Mouse (Mus musculus) intestine, embryonic 16.5 days (tissue): ENCODE data around the gene Sh3rf3. TPM values are rescaled to one million over a fixed set of nuclear protein-coding genes. Genes with fewer than 3 reads are reported as not detected.
A peak's percentile ranks its signal among the peaks of the same experiment; 100 is the strongest.

Source experiments
- ATAC-seq: fragments of 200-750 bp; cut with Nextera tagmentation; 2 replicates; pipeline ENCODE4 v1.8.0; 2017; ENCODE audit warnings: moderate TSS enrichment, moderate library complexity
- H3K27ac ChIP-seq: fragments of 300-500 bp; sonication (generic); 2 replicates; pipeline ENCODE4 v1.5.1; 2014; ENCODE audit warnings: mild to moderate bottlenecking, low read length
- H3K27me3 ChIP-seq: fragments of 300-500 bp; sonication (generic); replicated peaks from 2 replicates; pipeline ENCODE4 v1.6.1; 2014; ENCODE audit warnings: low read length, control low read depth, mixed read lengths; ENCODE audit not compliant: control insufficient read depth, insufficient read depth
- H3K36me3 ChIP-seq: fragments of 300-500 bp; sonication (generic); 2 replicates; pipeline ENCODE4 v1.6.1; 2014; ENCODE audit warnings: low read length, control low read depth; ENCODE audit not compliant: control insufficient read depth, insufficient read depth
- H3K4me1 ChIP-seq: fragments of 300-500 bp; sonication (generic); 2 replicates; pipeline ENCODE4 v1.6.1; 2014; ENCODE audit warnings: low read length, control low read depth, mixed read lengths; ENCODE audit not compliant: control insufficient read depth, insufficient read depth
- H3K4me2 ChIP-seq: fragments of 300-500 bp; sonication (generic); 2 replicates; pipeline ENCODE4 v1.6.1; 2014; ENCODE audit warnings: low read depth, low read length, control low read depth
- H3K4me3 ChIP-seq: fragments of 300-500 bp; sonication (generic); 2 replicates; pipeline ENCODE4 v1.5.1; 2014; ENCODE audit warnings: mild to moderate bottlenecking, low read length
- H3K9ac ChIP-seq: fragments of 300-500 bp; sonication (generic); 2 replicates; pipeline ENCODE4 v1.6.1; 2014; ENCODE audit warnings: low read depth, low read length
- H3K9me3 ChIP-seq: fragments of 300-500 bp; sonication (generic); 2 replicates; pipeline ENCODE4 v1.6.1; 2016; ENCODE audit warnings: low read length, control low read depth; ENCODE audit not compliant: control insufficient read depth
- WGBS: fragments of 180-500 bp; shearing (Covaris S2); extraction: QIAGEN DNeasy Blood & Tissue Kit; methylation state at CpG from one replicate; pipeline ENCODE4 v1.1.7; 2014; 5-methylcytosine and 5-hydroxymethylcytosine counted together
- polyA plus RNA-seq: library from polyadenylated mRNA; unstranded; fragments of >200 nt; fragmentation: Nextera tagmentation; extraction: Ambion mirVana; gene quantifications from 2 replicates; pipeline ENCODE4 v1.2.1, GENCODE M21; 2015

Sh3rf3 gene
- polyA plus RNA-seq, 1 experiment from 2014 or later: 0.12 TPM

DNA sequence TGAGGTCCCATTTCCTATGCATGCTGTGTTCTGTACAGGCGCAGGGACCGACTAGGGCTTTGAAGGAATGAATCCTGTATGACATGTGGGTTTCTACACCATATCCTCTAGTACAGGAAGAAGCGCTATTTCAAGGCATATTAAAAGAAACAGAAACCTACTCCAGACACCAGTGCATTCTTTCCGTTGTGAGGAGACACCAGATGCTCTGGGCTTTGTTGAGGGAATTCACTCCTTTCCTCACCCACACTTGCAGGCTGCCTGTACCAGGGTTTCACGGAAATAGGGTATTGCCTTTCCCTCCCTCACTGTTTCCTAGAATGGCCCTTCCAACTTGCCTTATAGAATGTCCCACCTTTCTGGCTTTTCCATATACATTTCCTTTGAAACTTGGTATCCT lies 113.4 kb downstream of the Sh3rf3 start:
- Histone ChIP-seq H3K4me3 (no peak overlapping the region), H3K9me3 (no peaks in the 10 kb centered on the region), H3K9ac (no peak overlapping the region), H3K27me3 (no peaks in the 10 kb centered on the region; the same call in 1 of the 2 replicates), H3K4me1 (no peaks in the 10 kb centered on the region), H3K36me3 (no peaks in the 10 kb centered on the region), H3K4me2 (no peak overlapping the region), H3K27ac (no peak overlapping the region)
- 65% methylated on average over 5 of the region's 5 CpGs for WGBS
- no peak for ATAC-seq

GRCm38 (mm10) chr10:58928952-58929442 lies 115.8 kb downstream of the Sh3rf3 start:
- ATAC-seq: no peak
- Histone ChIP-seq H3K4me2 (no peak overlapping the region), H3K4me3 (no peak overlapping the region), H3K27me3 (no peaks in the 10 kb centered on the region; the same call in 1 of the 2 replicates), H3K4me1 (no peaks in the 10 kb centered on the region), H3K9me3 (no peaks in the 10 kb centered on the region), H3K9ac (no peak overlapping the region), H3K36me3 (no peaks in the 10 kb centered on the region), H3K27ac (no peak overlapping the region)
- WGBS: 70% methylated on average over 5 of the region's 5 CpGs

GRCm38 (mm10) chr10:58932151-58932773 lies 119.1 kb downstream of the Sh3rf3 start:
- Histone ChIP-seq H3K36me3 (no peaks in the 10 kb centered on the region), H3K9me3 (no peaks in the 10 kb centered on the region), H3K4me3 (peak overlapping the region; percentile 9; the same call in 1 of the 2 replicates), H3K9ac (no peak overlapping the region), H3K27me3 (no peaks in the 10 kb centered on the region; the same call in 1 of the 2 replicates), H3K4me1 (no peaks in the 10 kb centered on the region), H3K4me2 (peak overlapping the region; percentile 41), H3K27ac (no peak overlapping the region)
- ATAC-seq: peak; percentile 74
- 20% methylated on average over 22 of the region's 22 CpGs for WGBS

GRCm38 (mm10) chr10:58935606-58936005 lies 122.4 kb downstream of the Sh3rf3 start:
- Histone ChIP-seq H3K36me3 (no peaks in the 10 kb centered on the region), H3K4me2 (no peak overlapping the region), H3K27ac (no peak overlapping the region), H3K4me1 (no peaks in the 10 kb centered on the region), H3K9ac (no peak overlapping the region), H3K27me3 (no peaks in the 10 kb centered on the region), H3K4me3 (no peak overlapping the region), H3K9me3 (no peaks in the 10 kb centered on the region)
- ATAC-seq: no peak
- WGBS: 81% methylated on average over 6 of the region's 6 CpGs

GRCm38 (mm10) chr10:58936441-58936860 lies 123.3 kb downstream of the Sh3rf3 start:
- 0 out of 2 replicates have a peak, but pooled peaks have one; percentile 18 for ATAC-seq

GRCm38 (mm10) chr10:58937521-58937920 lies 124.4 kb downstream of the Sh3rf3 start:
- no peak overlapping the region for H3K4me2 ChIP-seq
- 63% methylated on average over 3 of the region's 3 CpGs for WGBS

More at GRCm38 (mm10) chr10:58936441-58936860, 123.3 kb downstream of the Sh3rf3 start:
- Histone ChIP-seq H3K27me3 (no peaks in the 10 kb centered on the region), H3K4me2 (no peak overlapping the region), H3K4me3 (no peak overlapping the region), H3K9ac (no peak overlapping the region), H3K4me1 (no peaks in the 10 kb centered on the region), H3K36me3 (no peaks in the 10 kb centered on the region), H3K27ac (no peak overlapping the region), H3K9me3 (no peaks in the 10 kb centered on the region)
- 47% methylated on average over 9 of the region's 9 CpGs for WGBS

DNA sequence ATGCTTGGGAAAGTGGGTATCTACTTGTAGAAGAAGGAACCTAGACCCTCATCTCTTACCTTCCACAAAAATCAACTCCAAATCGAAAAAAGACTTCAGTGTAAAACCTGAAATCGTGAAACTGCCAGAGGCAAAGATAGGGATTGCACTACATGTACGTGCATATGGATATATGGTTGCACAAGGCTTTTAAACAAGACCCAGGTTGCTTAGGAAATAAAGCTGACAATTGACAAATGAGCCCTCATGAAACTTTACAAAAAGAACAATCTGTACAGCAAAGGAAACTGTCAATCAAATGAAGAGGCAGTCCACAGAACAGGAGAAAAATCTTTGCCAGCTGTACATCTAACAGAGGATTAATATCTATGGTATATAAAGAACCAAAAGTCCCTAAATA lies 129.7 kb downstream of the Sh3rf3 start:
- no peaks in the 10 kb centered on the region for H3K36me3 ChIP-seq
- H3K4me1 ChIP-seq: no peaks in the 10 kb centered on the region
- no peak overlapping the region for H3K4me2 ChIP-seq
- no peak overlapping the region for H3K27ac ChIP-seq
- WGBS: 82% methylated on average over 3 of the region's 3 CpGs
- no peaks in the 10 kb centered on the region for H3K27me3 ChIP-seq
- H3K9me3 ChIP-seq: no peaks in the 10 kb centered on the region
- no peak overlapping the region for H3K4me3 ChIP-seq
- H3K9ac ChIP-seq: no peak overlapping the region
- no peak for ATAC-seq

More at GRCm38 (mm10) chr10:58937521-58937920, 124.4 kb downstream of the Sh3rf3 start:
- H3K9me3 ChIP-seq: no peaks in the 10 kb centered on the region
- H3K27ac ChIP-seq: no peak overlapping the region
- no peaks in the 10 kb centered on the region for H3K36me3 ChIP-seq
- H3K4me1 ChIP-seq: no peaks in the 10 kb centered on the region
- no peak overlapping the region for H3K4me3 ChIP-seq
- no peaks in the 10 kb centered on the region for H3K27me3 ChIP-seq
- no peak for ATAC-seq
- no peak overlapping the region for H3K9ac ChIP-seq

DNA sequence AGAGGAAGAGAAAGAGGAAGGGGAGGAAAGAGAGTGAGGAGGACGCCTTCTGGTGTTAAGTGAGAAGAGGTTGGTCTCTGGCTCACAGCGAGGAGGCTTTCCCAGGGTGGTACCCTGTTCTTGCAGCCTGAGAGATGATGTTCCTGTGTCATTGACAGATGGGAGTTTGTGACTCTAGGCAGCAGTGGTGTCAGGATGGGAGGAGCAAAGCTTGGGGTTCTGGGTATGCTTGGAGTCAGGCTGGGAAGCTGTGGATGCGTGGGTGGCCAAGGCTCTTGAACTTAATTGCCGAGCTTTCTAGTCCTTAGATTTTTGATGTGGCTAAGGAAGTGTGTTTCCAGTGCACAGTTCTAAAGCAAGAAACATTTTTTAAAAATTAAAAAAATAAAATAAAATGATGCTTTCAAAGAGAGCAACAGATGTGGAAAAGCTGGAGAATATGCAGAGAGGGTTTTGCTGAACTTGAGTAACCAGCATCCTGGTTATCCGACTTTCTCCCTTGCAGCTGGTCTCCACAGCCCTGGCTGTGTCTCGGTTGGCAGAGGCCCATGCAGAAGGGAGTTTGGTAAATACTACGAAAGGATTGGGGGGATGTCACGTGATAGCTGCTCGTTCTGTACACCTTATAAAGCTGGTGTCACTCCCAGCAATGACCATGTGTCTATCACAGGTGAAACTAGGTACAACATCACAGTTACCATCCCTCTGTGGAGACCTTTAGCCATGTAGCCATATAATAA lies 130.7 kb downstream of the Sh3rf3 start:
- no peaks in the 10 kb centered on the region for H3K9me3 ChIP-seq
- no peak overlapping the region for H3K4me2 ChIP-seq
- H3K27me3 ChIP-seq: no peaks in the 10 kb centered on the region
- H3K27ac ChIP-seq: no peak overlapping the region
- no peak overlapping the region for H3K4me3 ChIP-seq
- no peak for ATAC-seq
- WGBS: 70% methylated on average over 9 of the region's 9 CpGs
- H3K36me3 ChIP-seq: no peaks in the 10 kb centered on the region
- no peaks in the 10 kb centered on the region for H3K4me1 ChIP-seq
- no peak overlapping the region for H3K9ac ChIP-seq

- H3K27ac ChIP-seq: no peak overlapping the region
- no peaks in the 10 kb centered on the region for H3K36me3 ChIP-seq
- no peaks in the 10 kb centered on the region for H3K27me3 ChIP-seq
- H3K4me3 ChIP-seq: no peak overlapping the region
- no peak for ATAC-seq
- no peaks in the 10 kb centered on the region for H3K4me1 ChIP-seq
- 65% methylated on average over 6 of the region's 6 CpGs for WGBS
- H3K9ac ChIP-seq: no peak overlapping the region
- H3K4me2 ChIP-seq: no peak overlapping the region
- H3K9me3 ChIP-seq: no peaks in the 10 kb centered on the region
Measured at GRCm38 (mm10) chr10:58944930-58945329, 131.8 kb downstream of the Sh3rf3 start.
